Mouse (Mus musculus): ENCODE results near the gene Prkce. TPM values are rescaled to one million over a fixed set of nuclear protein-coding genes. Genes with fewer than 3 reads are reported as not detected.

Gene Prkce
- polyA plus RNA-seq, 1 experiment from 2014 or later = 6.8 TPM

- WGBS = 83% methylated on average over 4 of the region's 4 CpGs
- Histone ChIP-seq H3K4me3 (replicated peaks) (no peak overlapping the region), H3K9ac (no peak overlapping the region), H3K27ac (no peak overlapping the region), H3K4me1 (peaks cover 8% of the 10 kb centered on the region), H3K36me3 (0 out of 2 replicates have a peak, but pooled peaks cover 4% of the 10 kb centered on the region), H3K9me3 (replicated peaks) (no peaks in the 10 kb centered on the region), H3K4me2 (no peak overlapping the region), H3K27me3 (no peaks in the 10 kb centered on the region)
- ATAC-seq (replicated peaks; ENCODE audit: low FRiP score) = no peak
Measured at GRCm38 (mm10) chr17:86422023-86422422, 254.4 kb downstream of the Prkce start.

- H3K9me3 ChIP-seq (replicated peaks) = no peaks in the 10 kb centered on the region
- 89% methylated on average over 6 of the region's 6 CpGs for WGBS
- no peak overlapping the region for H3K4me2 ChIP-seq
- no peak overlapping the region for H3K9ac ChIP-seq
- H3K27me3 ChIP-seq = no peaks in the 10 kb centered on the region
- H3K4me3 ChIP-seq (replicated peaks) = no peak overlapping the region
- H3K36me3 ChIP-seq = no peaks in the 10 kb centered on the region
- H3K27ac ChIP-seq = no peak overlapping the region
- H3K4me1 ChIP-seq = no peaks in the 10 kb centered on the region
- no peak for ATAC-seq (replicated peaks; ENCODE audit: low FRiP score)
Measured at GRCm38 (mm10) chr17:86429877-86430276, 262.3 kb downstream of the Prkce start.

GRCm38 (mm10) chr17:86433117-86433516 lies 265.5 kb downstream of the Prkce start:
- Histone ChIP-seq H3K9ac (no peak overlapping the region), H3K27me3 (no peaks in the 10 kb centered on the region), H3K36me3 (no peaks in the 10 kb centered on the region), H3K4me3 (replicated peaks) (no peak overlapping the region), H3K4me2 (no peak overlapping the region), H3K9me3 (replicated peaks) (no peaks in the 10 kb centered on the region), H3K4me1 (no peaks in the 10 kb centered on the region), H3K27ac (no peak overlapping the region)
- no peak for ATAC-seq (replicated peaks; ENCODE audit: low FRiP score)
- 85% methylated on average over 2 of the region's 2 CpGs for WGBS

GRCm38 (mm10) chr17:86433813-86434212 lies 266.2 kb downstream of the Prkce start:
- WGBS = 94% methylated on average over 11 of the region's 11 CpGs
- Histone ChIP-seq H3K4me2 (no peak overlapping the region), H3K9me3 (replicated peaks) (no peaks in the 10 kb centered on the region), H3K9ac (no peak overlapping the region), H3K27ac (no peak overlapping the region), H3K4me1 (no peaks in the 10 kb centered on the region), H3K36me3 (no peaks in the 10 kb centered on the region), H3K4me3 (replicated peaks) (no peak overlapping the region), H3K27me3 (no peaks in the 10 kb centered on the region)
- no peak for ATAC-seq (replicated peaks; ENCODE audit: low FRiP score)

- H3K27ac ChIP-seq = no peak overlapping the region
- ATAC-seq (replicated peaks; ENCODE audit: low FRiP score) = no peak
- H3K27me3 ChIP-seq = no peaks in the 10 kb centered on the region
- H3K9ac ChIP-seq = no peak overlapping the region
- no peak overlapping the region for H3K4me3 ChIP-seq (replicated peaks)
- H3K4me2 ChIP-seq = no peak overlapping the region
- WGBS = 51% methylated on average over 2 of the region's 2 CpGs
- H3K9me3 ChIP-seq (replicated peaks) = no peaks in the 10 kb centered on the region
- H3K4me1 ChIP-seq = no peaks in the 10 kb centered on the region
- H3K36me3 ChIP-seq = no peaks in the 10 kb centered on the region
Measured at GRCm38 (mm10) chr17:86434781-86435180, 267.2 kb downstream of the Prkce start.

- no peaks in the 10 kb centered on the region for H3K36me3 ChIP-seq
- WGBS = 90% methylated on average over 1 of the region's 1 CpGs
- no peak overlapping the region for H3K27ac ChIP-seq
- H3K4me3 ChIP-seq (replicated peaks) = no peak overlapping the region
- H3K4me1 ChIP-seq = no peaks in the 10 kb centered on the region
- no peaks in the 10 kb centered on the region for H3K27me3 ChIP-seq
- H3K4me2 ChIP-seq = no peak overlapping the region
- ATAC-seq (replicated peaks; ENCODE audit: low FRiP score) = no peak
- no peak overlapping the region for H3K9ac ChIP-seq
- H3K9me3 ChIP-seq (replicated peaks) = no peaks in the 10 kb centered on the region
Measured at GRCm38 (mm10) chr17:86435570-86435969, 268.0 kb downstream of the Prkce start.

- H3K4me3 ChIP-seq (replicated peaks) = no peak overlapping the region
- ATAC-seq (replicated peaks; ENCODE audit: low FRiP score) = no peak
- H3K36me3 ChIP-seq = no peaks in the 10 kb centered on the region
- WGBS = 93% methylated on average over 2 of the region's 2 CpGs
- H3K9me3 ChIP-seq (replicated peaks) = no peaks in the 10 kb centered on the region
- H3K4me1 ChIP-seq = no peaks in the 10 kb centered on the region
- H3K27ac ChIP-seq = no peak overlapping the region
- no peak overlapping the region for H3K4me2 ChIP-seq
- H3K27me3 ChIP-seq = no peaks in the 10 kb centered on the region
- no peak overlapping the region for H3K9ac ChIP-seq
Measured at GRCm38 (mm10) chr17:86435984-86436383, 268.4 kb downstream of the Prkce start.

DNA sequence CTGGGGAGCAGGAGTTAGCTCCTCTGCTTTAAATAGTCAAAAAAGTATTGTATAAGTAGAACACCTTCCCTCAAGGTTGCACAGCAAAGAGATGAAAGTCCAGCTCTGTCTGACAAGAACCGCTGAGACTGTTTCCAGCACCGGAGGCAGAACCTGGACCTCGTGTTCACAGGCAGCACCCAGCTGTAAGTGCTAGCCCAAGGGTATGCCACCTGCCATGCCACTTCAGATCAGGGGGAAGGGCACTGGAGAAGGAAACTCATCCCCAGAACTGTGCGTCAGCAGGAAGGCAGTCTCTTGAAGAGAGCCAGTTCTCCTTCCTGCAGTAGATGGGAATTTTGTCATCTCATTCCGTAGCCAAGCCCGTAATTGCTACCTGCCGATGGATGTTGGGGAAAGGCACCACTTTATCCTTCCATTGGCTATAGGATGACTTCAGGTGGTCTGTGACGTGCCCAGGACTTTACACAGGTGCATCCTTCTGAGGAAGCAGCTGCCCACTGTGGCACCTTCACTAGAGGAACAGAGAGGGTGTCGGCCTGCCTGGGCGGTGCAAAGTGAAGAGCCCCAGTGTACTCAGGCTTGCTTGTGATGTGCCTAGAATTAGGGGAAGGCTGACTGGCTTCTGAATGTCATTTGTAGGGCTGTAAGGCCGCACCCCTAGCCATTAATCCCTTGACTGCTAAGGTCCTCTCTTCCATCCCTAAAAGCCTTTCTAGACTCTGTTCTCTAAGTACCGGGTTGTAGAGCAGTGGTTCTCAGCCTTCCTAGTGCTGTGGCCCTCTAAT lies 269.2 kb downstream of the Prkce start:
- ATAC-seq (replicated peaks; ENCODE audit: low FRiP score) = no peak
- no peaks in the 10 kb centered on the region for H3K36me3 ChIP-seq
- no peak overlapping the region for H3K27ac ChIP-seq
- WGBS = 91% methylated on average over 12 of the region's 12 CpGs
- no peaks in the 10 kb centered on the region for H3K9me3 ChIP-seq (replicated peaks)
- no peaks in the 10 kb centered on the region for H3K4me1 ChIP-seq
- H3K4me2 ChIP-seq = no peak overlapping the region
- H3K27me3 ChIP-seq = no peaks in the 10 kb centered on the region
- no peak overlapping the region for H3K4me3 ChIP-seq (replicated peaks)
- no peak overlapping the region for H3K9ac ChIP-seq

DNA sequence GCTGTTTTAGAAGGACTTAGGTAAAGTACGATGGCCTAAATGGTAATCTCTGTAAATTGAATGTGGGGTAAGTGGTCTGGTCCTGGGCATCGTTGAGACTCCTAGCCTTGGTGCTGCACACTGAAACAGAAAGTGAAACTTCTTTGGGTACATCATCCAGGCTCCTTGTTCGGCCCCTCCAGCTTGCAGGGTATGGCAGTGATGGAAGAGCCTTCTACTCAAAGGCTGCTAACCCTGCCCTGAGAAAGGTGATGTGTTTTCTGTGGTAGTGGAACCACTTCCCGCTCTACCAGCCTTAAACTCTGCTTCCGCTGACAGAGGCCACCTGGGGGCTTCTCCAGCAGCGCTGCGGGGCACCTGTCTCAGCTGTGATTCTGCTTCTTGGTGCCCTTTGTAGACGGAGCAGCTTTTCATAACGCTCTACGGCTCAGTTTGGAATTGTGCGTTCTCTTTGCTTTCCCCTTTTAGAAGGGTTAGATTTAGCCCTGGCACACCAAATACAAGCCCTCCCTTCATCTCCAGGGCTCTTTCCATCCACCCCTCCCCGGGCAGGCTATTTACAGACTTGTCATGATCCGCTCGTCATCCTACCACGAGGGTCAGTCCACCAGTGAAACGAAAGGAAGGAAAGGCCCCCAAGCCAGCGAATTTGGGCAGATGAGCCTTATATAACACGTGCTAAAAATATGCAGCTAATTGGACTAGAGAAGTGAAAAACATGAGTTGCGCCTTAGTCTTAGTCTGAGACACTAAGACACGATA lies 270.1 kb downstream of the Prkce start:
- 76% methylated on average over 20 of the region's 20 CpGs for WGBS
- Histone ChIP-seq H3K4me2 (no peak overlapping the region), H3K27me3 (no peaks in the 10 kb centered on the region), H3K9me3 (replicated peaks) (no peaks in the 10 kb centered on the region), H3K9ac (no peak overlapping the region), H3K4me3 (replicated peaks) (no peak overlapping the region), H3K27ac (no peak overlapping the region), H3K4me1 (no peaks in the 10 kb centered on the region), H3K36me3 (no peaks in the 10 kb centered on the region)
- ATAC-seq (replicated peaks; ENCODE audit: low FRiP score) = no peak

DNA sequence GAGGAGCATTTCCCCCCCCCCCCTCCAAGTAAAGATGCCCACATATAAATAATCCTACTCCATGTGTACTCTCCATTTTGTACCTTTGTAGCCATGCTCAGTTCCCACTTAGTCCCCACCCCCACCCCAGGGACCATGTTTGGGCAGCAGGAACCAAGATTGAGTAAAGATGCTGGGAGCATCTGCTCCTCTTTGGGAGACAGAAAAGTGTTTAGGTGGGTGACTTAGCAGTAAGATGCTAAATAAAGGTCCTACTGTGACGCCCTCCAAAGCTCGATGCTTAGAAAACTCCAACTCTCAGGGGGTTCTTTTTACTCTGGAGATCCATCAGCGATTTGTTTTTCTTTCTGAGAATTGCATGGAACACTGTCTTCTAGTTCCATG lies 270.7 kb downstream of the Prkce start:
- 91% methylated on average over 3 of the region's 3 CpGs for WGBS

GRCm38 (mm10) chr17:86438763-86439162 lies 271.2 kb downstream of the Prkce start:
- no peak overlapping the region for H3K27ac ChIP-seq
- no peak overlapping the region for H3K4me3 ChIP-seq (replicated peaks)
- WGBS = 86% methylated on average over 5 of the region's 5 CpGs
- H3K9ac ChIP-seq = no peak overlapping the region
- no peak overlapping the region for H3K4me2 ChIP-seq
- no peak for ATAC-seq (replicated peaks; ENCODE audit: low FRiP score)
- H3K9me3 ChIP-seq (replicated peaks) = no peaks in the 10 kb centered on the region
- H3K4me1 ChIP-seq = no peaks in the 10 kb centered on the region
- no peaks in the 10 kb centered on the region for H3K36me3 ChIP-seq
- H3K27me3 ChIP-seq = no peaks in the 10 kb centered on the region

More for the DNA sequence above, 270.7 kb downstream of the Prkce start:
- no peaks in the 10 kb centered on the region for H3K27me3 ChIP-seq
- no peak for ATAC-seq (replicated peaks; ENCODE audit: low FRiP score)
- no peak overlapping the region for H3K27ac ChIP-seq
- H3K4me3 ChIP-seq (replicated peaks) = no peak overlapping the region
- no peaks in the 10 kb centered on the region for H3K36me3 ChIP-seq
- H3K4me1 ChIP-seq = no peaks in the 10 kb centered on the region
- no peak overlapping the region for H3K9ac ChIP-seq
- H3K4me2 ChIP-seq = no peak overlapping the region
- H3K9me3 ChIP-seq (replicated peaks) = no peaks in the 10 kb centered on the region

DNA sequence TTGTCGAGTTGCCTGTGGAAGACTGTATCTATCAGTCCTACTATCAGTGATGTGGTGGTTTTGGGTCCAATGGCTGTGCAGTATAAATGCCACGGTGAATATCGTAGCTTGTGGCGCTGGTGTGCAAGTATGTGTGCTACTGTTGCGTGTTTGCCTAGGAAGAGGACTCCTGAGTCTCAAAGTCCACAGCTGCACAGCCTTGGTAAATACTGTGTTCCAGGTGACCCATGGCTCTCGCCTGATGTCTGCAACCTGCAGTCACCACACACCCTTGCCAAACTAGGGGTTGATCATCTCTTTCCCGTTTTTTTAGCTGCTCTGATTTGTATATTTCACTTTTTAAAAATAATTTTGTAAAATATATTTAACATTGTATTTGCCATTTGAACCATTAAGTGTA lies 273.5 kb downstream of the Prkce start:
- Histone ChIP-seq H3K9ac (no peak overlapping the region), H3K36me3 (no peaks in the 10 kb centered on the region), H3K4me3 (replicated peaks) (no peak overlapping the region), H3K9me3 (replicated peaks) (no peaks in the 10 kb centered on the region), H3K4me2 (no peak overlapping the region), H3K27me3 (no peaks in the 10 kb centered on the region), H3K4me1 (peaks cover 10% of the 10 kb centered on the region), H3K27ac (no peak overlapping the region)
- ATAC-seq (replicated peaks; ENCODE audit: low FRiP score) = no peak
- WGBS = 89% methylated on average over 7 of the region's 7 CpGs

Measured in kidney, embryonic 15.5 days (tissue).